Mouse (Mus musculus) cerebellum, adult 11-12 months (tissue): ENCODE data around the gene Il20rb.

Experiments used
- DNase-seq: peaks from one replicate; pipeline ENCODE4 v3.0.0; 2022

Il20rb gene

GRCm38 (mm10) chr9:100486431-100486830 lies at the start of gene Il20rb:
Gene Il20rb, minus strand, starts transcription at chr9:100486788.
- DNase-seq = no peak

- DNase-seq = no peak
Observed at GRCm38 (mm10) chr9:100535618-100536262, 49.2 kb upstream of the Il20rb start.

GRCm38 (mm10) chr9:100534686-100535085 lies 48.1 kb upstream of the Il20rb start:
- DNase-seq = no peak

GRCm38 (mm10) chr9:100532847-100533505 lies 46.4 kb upstream of the Il20rb start:
- DNase-seq = no peak

- no peak for DNase-seq
Observed at GRCm38 (mm10) chr9:100531296-100531695, 44.7 kb upstream of the Il20rb start.

- no peak for DNase-seq
Observed at GRCm38 (mm10) chr9:100525225-100525624, 38.6 kb upstream of the Il20rb start.

GRCm38 (mm10) chr9:100522029-100522428 lies 35.4 kb upstream of the Il20rb start:
- DNase-seq = no peak

GRCm38 (mm10) chr9:100520586-100520985 lies 34.0 kb upstream of the Il20rb start:
- DNase-seq = no peak

GRCm38 (mm10) chr9:100520012-100520411 lies 33.4 kb upstream of the Il20rb start:
- no peak for DNase-seq

- no peak for DNase-seq
Observed at GRCm38 (mm10) chr9:100507581-100507980, 21.0 kb upstream of the Il20rb start.

GRCm38 (mm10) chr9:100506652-100507051 lies 20.1 kb upstream of the Il20rb start:
- no peak for DNase-seq

GRCm38 (mm10) chr9:100505498-100505897 lies 18.9 kb upstream of the Il20rb start:
- no peak for DNase-seq

- DNase-seq = no peak
Observed at GRCm38 (mm10) chr9:100493611-100494261, 7.1 kb upstream of the Il20rb start.

- DNase-seq = no peak
Observed at GRCm38 (mm10) chr9:100491424-100491823, 4.8 kb upstream of the Il20rb start.

- no peak for DNase-seq
Observed at GRCm38 (mm10) chr9:100488969-100489368, 2.4 kb upstream of the Il20rb start.

GRCm38 (mm10) chr9:100488056-100488713 lies 1.6 kb upstream of the Il20rb start:
- DNase-seq = no peak

GRCm38 (mm10) chr9:100483318-100483717 lies 3.3 kb downstream of the Il20rb start:
- DNase-seq = no peak

- DNase-seq = no peak
Observed at GRCm38 (mm10) chr9:100481626-100482025, 5.0 kb downstream of the Il20rb start.

- DNase-seq = no peak
Observed at GRCm38 (mm10) chr9:100474056-100474455, 12.5 kb downstream of the Il20rb start.

- no peak for DNase-seq
Observed at GRCm38 (mm10) chr9:100473361-100473760, 13.2 kb downstream of the Il20rb start.

GRCm38 (mm10) chr9:100472931-100473330 lies 13.7 kb downstream of the Il20rb start:
- DNase-seq = no peak

- no peak for DNase-seq
Observed at GRCm38 (mm10) chr9:100471605-100471953, 15.0 kb downstream of the Il20rb start.

GRCm38 (mm10) chr9:100470936-100471604 lies 15.5 kb downstream of the Il20rb start:
- DNase-seq = peak; percentile 99
